Mouse (Mus musculus) megakaryocyte, embryonic 14.5 days (primary cell): ENCODE data around the gene Anxa8. TPM values are rescaled to one million over a fixed set of nuclear protein-coding genes. Genes with fewer than 3 reads are reported as not detected.

ENCODE experiments used
- H3K27me3 ChIP-seq: replicated peaks from 2 replicates; pipeline ENCODE3; 2012; ENCODE audit warnings: inconsistent platforms
- H3K36me3 ChIP-seq: replicated peaks from 2 replicates; pipeline ENCODE3; 2012; ENCODE audit warnings: low read length, inconsistent platforms, mixed read lengths
- H3K4me1 ChIP-seq: 2 replicates; pipeline ENCODE4 v1.6.1; 2012; ENCODE audit warnings: inconsistent platforms
- H3K4me3 ChIP-seq: replicated peaks from 2 replicates; pipeline ENCODE3; 2012; ENCODE audit warnings: moderate library complexity, mild to moderate bottlenecking, inconsistent platforms
- H3K9me3 ChIP-seq: 2 replicates; pipeline ENCODE4 v1.6.1; 2012; ENCODE audit warnings: inconsistent platforms
- FLI1 ChIP-seq: IDR thresholded peaks from 2 replicates; pipeline ENCODE4 v1.6.1; 2012; ENCODE audit warnings: low read length, inconsistent platforms, mixed read lengths
- GATA1 ChIP-seq: IDR thresholded peaks from 3 replicates; pipeline ENCODE4 v1.6.1; 2012; ENCODE audit warnings: mixed read lengths, low read length, inconsistent platforms, borderline replicate concordance
- polyA plus RNA-seq: library from polyadenylated mRNA; stranded (reverse); fragments of >175 nt; gene quantifications from 2 replicates; pipeline ENCODE4 v1.2.3, GENCODE M21; 2012; ENCODE audit warnings: low replicate concordance; ENCODE audit not compliant: insufficient read depth

Gene Anxa8
- polyA plus RNA-seq, 1 experiment, result not detected

DNA sequence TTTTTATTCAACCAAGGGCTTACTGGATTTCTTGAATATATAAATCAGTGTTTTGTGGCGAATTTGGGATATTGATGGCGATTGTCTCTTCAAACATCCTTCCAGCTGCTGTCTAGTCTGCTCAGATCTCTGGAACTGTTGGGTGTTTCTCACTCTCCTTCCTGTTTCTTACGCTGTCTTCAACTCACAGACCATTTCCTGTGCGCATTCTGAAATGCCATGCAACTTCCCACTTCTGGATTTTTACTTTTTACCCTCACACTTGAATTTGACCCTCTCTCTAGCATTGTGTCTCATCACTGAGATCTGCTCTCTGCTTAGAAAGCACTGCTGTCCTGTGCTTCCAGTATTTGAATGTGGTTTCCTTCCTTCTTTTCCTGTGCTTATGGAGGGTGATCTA, 21.8 kb downstream of the Anxa8 start:
- no peak for TF ChIP-seq FLI1
- no peak for TF ChIP-seq GATA1
- Histone ChIP-seq H3K36me3 (no peaks in the 10 kb centered on the region), H3K4me1 (no peaks in the 10 kb centered on the region; the same call in 1 of the 2 replicates), H3K4me3 (no peak overlapping the region), H3K27me3 (peaks cover 5% of the 10 kb centered on the region), H3K9me3 (no peaks in the 10 kb centered on the region)

DNA sequence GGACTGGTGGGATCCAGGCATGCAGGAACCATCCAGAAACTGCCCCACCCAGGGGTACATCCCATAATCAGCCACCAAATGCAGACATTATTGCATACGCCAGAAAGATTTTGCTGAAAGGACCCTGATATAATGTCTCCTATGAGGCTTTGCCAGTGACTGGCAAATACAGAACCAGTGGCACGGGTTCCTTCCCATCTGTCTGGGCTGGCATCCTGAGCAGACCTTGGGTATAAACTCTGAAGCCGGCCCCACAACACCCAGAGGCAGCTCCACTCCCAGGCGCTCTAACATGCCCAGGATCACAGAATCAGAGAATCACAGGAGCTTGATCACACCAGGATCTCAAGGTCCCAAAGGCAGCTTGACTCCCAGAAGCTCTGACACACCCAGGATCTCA, 28.5 kb downstream of the Anxa8 start:
- H3K36me3 ChIP-seq, result no peaks in the 10 kb centered on the region

DNA sequence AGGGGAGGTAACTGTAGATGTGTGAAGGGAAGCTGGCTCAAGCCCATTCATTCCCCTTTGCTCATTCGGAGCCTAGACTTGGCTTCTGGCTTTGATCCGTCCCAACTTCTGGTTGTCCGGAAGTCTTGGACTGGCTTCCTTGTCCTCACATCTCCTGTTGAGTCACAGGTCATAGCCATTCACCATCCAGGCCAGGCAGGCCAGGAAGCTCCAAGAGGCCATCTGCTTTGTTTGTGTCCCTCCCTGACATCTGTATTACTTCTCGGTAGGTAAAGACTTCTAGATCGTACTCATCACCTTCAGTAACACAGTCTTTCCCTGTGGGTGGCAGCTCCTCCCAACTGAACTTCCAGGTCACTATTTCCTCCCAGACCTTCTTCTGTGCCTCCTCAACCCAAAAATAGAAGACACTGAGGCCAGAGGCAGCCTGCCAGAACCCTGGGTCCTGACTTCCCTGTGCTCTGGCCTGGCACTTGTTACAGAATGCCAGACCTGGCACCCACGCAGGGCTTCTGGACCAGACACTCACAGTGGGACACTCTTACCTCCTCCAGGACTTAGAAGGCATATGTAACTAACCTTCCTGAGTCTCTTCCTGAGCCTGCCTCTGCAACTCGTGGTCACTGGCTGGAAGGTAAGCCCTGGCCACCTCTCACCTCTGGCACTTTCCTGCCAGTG, 33.4 kb downstream of the Anxa8 start:
- Histone ChIP-seq H3K4me3 (no peak overlapping the region), H3K4me1 (no peaks in the 10 kb centered on the region), H3K36me3 (no peaks in the 10 kb centered on the region), H3K9me3 (no peaks in the 10 kb centered on the region), H3K27me3 (no peaks in the 10 kb centered on the region)
- TF ChIP-seq FLI1 (no peak), GATA1 (no peak)

More for the DNA sequence above, 28.5 kb downstream of the Anxa8 start:
- Histone ChIP-seq H3K4me1 (no peaks in the 10 kb centered on the region), H3K27me3 (no peaks in the 10 kb centered on the region), H3K4me3 (no peak overlapping the region), H3K9me3 (no peaks in the 10 kb centered on the region)
- no peak for TF ChIP-seq FLI1
- no peak for TF ChIP-seq GATA1

DNA sequence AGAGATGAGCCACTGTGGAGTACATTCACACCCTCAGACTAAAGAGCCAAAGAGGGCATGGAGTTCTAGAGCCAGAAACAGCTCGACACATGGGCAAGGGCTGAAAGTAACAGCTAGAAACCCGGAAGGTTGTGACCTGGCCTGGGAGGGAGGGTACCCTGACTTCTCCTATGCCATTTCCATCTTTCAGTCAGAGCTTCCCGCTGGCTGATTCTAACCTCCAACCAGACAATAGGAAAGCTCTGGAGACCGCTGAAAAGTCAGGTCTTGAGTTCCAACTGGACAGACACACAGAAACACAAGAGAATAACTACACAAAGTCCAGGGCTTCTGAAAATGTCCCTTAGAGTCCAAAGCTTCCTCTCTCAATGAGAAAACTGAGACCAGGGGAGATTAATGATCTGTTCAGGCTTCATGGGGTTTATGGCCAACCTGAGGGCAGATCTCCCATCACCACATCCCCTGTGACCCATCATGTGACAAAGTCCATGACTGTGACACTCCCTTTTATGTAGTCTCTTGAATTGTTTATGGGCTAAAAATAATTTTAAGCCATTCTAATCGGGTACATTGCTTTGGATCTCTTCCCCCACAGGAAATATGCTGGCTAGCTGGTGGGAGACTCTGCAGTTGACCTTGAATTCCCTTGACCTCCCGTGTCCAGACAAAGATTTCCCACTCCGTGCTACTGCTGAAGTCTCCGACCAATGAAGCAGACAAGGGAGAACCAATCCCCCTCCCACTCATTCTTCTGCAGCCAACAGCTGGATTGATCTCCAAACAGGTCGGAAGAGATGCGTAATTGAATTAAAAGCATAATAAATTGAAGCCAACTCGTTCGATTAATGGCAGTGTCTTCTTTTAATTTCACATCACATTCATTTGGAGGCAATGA, 34.5 kb downstream of the Anxa8 start:
- H3K4me1 ChIP-seq, result no peaks in the 10 kb centered on the region
- H3K4me3 ChIP-seq, result no peak overlapping the region
- TF ChIP-seq GATA1 (no peak), FLI1 (no peak)
- H3K9me3 ChIP-seq, result no peaks in the 10 kb centered on the region
- no peaks in the 10 kb centered on the region for H3K27me3 ChIP-seq
- H3K36me3 ChIP-seq, result no peaks in the 10 kb centered on the region

DNA sequence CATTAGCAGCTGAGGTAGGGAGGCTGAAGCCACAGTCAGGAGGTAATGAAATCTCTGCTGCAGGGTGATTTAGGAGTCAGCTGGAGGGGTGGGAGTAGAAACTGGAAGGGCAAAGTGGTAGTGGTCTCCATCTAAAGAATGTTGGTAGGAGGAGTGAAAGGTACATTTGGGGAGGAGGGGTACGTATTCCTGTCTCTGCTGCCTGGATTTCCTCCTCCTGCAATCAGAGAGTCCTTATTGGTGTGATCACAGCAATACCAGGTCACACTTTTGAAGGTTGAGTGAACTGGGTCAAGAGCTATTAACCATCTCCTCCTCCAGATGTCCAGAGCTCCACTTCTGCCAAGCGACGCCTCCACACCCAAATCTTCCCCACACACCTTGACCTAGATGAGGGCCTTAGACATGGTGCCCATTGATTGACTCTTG, 35.2 kb downstream of the Anxa8 start:
- TF ChIP-seq GATA1, result no peak
- no peak for TF ChIP-seq FLI1
- Histone ChIP-seq H3K27me3 (no peaks in the 10 kb centered on the region), H3K4me1 (no peaks in the 10 kb centered on the region), H3K36me3 (no peaks in the 10 kb centered on the region), H3K9me3 (no peaks in the 10 kb centered on the region), H3K4me3 (no peak overlapping the region)

DNA sequence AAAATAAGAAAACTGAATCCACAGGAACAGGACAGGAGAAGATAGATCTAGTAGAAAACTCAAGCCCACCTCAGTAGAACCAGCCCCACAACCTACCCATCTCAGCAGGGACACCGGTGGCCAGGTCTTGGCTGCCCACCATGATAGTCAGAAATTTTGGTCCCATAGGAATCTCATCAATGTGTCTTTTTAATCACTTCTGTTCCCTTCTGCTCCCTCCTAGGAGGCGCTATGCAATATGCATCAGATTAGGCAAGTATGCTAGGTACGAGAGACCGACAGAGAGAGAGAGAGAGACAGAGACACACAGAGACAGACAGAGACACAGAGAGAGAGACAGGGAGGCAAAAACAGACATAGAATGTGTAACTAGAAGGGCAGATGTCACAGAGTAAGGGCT, 35.9 kb downstream of the Anxa8 start:
- Histone ChIP-seq H3K4me1 (no peaks in the 10 kb centered on the region), H3K36me3 (no peaks in the 10 kb centered on the region), H3K9me3 (no peaks in the 10 kb centered on the region), H3K27me3 (no peaks in the 10 kb centered on the region), H3K4me3 (no peak overlapping the region)
- no peak for TF ChIP-seq FLI1

DNA sequence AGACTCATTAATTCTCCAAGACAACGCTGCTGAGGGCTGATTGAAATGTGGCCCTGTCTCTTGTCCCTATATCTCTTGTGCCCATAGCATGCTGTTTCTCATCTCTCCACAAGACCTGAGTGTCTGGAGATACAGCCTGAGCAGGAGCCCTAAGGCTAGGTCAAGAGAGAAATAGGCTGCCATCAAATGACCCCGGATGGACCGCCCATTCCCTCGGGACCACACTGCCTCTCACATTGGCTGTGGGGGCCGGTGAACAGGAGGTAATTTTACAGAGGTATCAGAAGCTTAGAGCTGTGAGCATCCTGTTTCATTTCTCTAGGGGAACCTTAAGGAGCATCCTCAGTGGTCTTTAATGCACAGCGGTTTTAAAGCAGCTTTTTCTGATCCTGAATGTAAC, 45.4 kb downstream of the Anxa8 start:
- TF ChIP-seq FLI1, result no peak
- no peak for TF ChIP-seq GATA1
- Histone ChIP-seq H3K36me3 (no peaks in the 10 kb centered on the region), H3K9me3 (no peaks in the 10 kb centered on the region), H3K4me1 (no peaks in the 10 kb centered on the region), H3K27me3 (no peaks in the 10 kb centered on the region), H3K4me3 (no peak overlapping the region)

DNA sequence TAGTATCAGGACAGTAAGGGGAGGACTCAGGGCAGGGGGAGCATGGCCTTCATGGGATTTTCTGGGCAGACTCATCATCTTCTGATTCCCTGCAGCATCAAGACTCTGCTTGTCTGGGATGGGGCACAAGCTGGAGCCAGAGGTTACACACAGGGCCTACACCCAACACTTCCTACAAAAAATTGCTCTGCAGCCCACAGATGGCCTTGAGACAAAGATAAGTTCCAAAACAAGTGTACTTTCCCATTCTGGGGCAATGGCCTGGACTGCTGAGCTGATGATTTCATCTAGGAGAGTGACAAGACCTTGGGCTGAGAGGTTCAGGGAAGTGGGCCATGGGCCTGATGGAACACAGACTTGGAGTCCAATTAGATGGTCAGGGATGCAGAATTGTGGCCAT, 49.6 kb downstream of the Anxa8 start:
- no peaks in the 10 kb centered on the region for H3K36me3 ChIP-seq
- H3K27me3 ChIP-seq, result no peaks in the 10 kb centered on the region
- TF ChIP-seq FLI1, result no peak
- no peak for TF ChIP-seq GATA1
- no peak overlapping the region for H3K4me3 ChIP-seq
- no peaks in the 10 kb centered on the region for H3K9me3 ChIP-seq
- H3K4me1 ChIP-seq, result no peaks in the 10 kb centered on the region

DNA sequence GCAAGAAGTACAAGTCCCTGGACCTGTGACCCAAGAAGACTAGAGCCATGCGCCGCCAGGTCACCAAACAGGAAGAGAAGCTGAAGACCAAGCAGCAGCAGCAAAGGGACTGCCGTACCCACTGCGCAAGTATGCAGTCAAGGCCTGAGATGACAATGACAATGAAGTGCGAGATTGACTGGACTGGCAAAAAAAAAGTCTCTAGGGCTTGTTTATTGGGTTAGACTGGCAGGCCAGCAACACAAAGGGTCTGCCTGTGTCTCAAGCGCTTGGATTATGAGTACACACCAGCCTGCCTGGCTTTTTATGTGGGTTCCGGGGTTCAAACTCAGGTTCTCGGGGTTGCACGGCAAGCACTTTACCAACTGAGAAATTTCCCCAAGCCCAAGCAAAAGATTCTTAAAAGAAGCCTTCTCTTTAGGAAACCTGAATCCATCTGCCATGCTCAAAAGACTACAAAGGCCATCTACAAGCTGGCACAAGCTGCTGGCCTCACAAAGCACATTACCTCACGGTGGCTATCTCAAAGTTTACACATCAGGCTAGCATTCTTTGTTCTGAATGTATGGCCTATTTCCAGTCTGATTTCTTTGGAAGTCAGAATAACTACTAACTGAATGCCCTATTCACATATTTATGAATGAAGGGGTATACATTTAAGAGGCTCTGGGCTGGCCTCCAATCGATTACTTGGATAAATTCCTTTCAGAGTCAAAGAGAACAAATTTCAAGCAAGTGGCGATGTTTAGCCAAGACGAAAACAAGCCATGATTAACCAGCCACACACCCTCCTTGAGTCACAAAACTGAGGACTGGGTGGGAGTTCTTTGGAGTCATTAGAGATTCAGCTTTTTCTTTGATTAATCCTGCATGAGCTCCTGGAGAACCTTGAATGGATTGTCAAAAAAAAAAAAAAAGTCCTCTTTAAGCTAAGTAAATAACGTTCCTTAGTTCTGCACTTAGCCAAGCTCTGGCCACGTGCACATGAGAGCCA, 54.2 kb downstream of the Anxa8 start:
- no peaks in the 10 kb centered on the region for H3K4me1 ChIP-seq
- no peaks in the 10 kb centered on the region for H3K36me3 ChIP-seq
- no peaks in the 10 kb centered on the region for H3K27me3 ChIP-seq
- H3K4me3 ChIP-seq, result no peak overlapping the region
- TF ChIP-seq GATA1 (no peak), FLI1 (no peak)
- H3K9me3 ChIP-seq, result no peaks in the 10 kb centered on the region

DNA sequence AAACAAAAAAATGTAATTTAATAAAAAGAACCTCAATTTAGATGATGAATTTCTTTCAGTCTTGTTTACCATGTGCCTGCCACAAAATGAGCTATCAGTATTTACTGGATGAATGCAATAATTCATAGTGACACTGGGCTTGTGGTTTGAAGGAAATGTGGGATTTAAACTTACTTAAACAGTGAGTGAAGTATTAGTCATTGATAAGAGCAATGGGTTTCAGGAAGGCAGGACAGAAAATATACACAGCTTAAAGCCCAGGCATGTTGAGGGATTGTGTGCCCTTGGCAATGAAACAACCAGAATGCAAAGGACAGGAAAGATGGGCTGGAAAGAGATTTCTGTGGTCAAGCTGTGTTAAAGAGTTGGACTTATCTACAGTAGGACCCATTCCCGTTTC, 56.5 kb downstream of the Anxa8 start:
- no peak for TF ChIP-seq GATA1

More for the DNA sequence above, 56.5 kb downstream of the Anxa8 start:
- Histone ChIP-seq H3K9me3 (no peaks in the 10 kb centered on the region), H3K27me3 (peaks cover 4% of the 10 kb centered on the region), H3K36me3 (no peaks in the 10 kb centered on the region), H3K4me3 (no peak overlapping the region), H3K4me1 (no peaks in the 10 kb centered on the region)
